Mouse (Mus musculus) left cerebral cortex, adult 11 months (tissue): Measurements from ENCODE around the gene Itm2a.
A peak's percentile ranks its signal among the peaks of the same experiment; 100 is the strongest.

Experiments
- DNase-seq: peaks from one replicate; pipeline ENCODE4 v3.0.0; 2022; ENCODE audit warnings: low spot score

The Itm2a gene

GRCm38 (mm10) chrX:107402915-107403912, at the start of gene Itm2a:
TSS of gene Itm2a (minus strand) at chrX:107403376.
- DNase-seq: peak; percentile 0

- no peak for DNase-seq
These were observed 32.7 kb upstream of the Itm2a start for GRCm38 (mm10) chrX:107435887-107436286.

DNA sequence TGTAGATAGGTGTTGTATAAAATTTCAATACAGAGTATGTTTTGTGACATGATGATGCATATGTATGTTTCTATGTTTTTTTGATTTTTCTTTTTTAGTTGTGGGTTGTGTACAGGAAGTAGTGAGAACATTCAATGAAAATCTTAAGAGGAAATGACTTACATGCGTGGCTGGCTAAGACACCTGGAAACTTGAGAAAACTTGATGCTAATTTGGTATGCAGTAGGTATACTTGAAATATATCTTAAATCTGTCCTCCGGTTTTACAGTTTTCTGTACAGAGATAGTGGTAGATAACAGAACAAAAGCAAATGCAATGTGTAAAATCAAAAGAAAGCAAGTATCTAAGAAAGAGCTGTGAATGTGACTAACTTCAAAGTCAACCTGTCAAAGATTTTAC, 18.1 kb upstream of the Itm2a start:
- DNase-seq: no peak

GRCm38 (mm10) chrX:107417345-107417744, 14.2 kb upstream of the Itm2a start:
- no peak for DNase-seq

GRCm38 (mm10) chrX:107415999-107416398, 12.8 kb upstream of the Itm2a start:
- no peak for DNase-seq

DNA sequence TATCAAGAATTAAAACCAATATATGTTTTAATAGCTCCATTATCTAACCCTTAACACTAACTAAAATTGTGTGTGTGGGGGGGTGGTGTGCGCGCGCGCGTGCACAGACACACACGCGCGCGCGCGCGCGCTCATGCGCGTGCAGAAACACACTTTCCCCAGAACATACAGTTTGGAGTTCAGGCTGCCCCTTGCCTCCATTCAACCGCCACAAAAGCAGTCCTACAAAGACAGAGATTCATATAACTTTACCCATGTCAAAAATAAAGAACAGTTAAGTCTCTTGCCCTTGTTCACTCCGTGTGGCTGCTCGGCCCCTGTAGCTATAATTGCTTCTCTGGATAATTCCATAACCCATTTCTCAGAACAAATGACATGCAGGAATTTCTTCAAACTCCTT, 695 bp downstream of the Itm2a start:
- no peak for DNase-seq

DNA sequence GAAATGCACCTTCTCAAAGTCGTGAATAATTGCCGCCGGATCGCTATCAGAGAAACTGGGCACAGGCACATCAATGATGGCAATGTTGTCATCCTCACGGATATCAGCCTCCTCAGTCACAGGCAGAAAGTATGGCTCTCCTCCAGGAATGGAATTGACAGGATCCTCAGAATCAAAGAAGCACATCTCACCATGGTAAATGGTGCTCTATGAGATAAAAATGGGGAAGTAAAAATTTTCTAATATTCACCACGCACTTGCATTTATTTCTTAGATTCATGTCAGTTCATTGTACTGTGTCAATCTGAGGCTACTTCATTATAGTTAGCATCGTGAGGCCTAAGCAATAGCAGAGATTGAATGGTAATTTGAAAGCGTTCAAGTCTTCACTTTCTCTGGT, 4.1 kb downstream of the Itm2a start:
- no peak for DNase-seq

DNA sequence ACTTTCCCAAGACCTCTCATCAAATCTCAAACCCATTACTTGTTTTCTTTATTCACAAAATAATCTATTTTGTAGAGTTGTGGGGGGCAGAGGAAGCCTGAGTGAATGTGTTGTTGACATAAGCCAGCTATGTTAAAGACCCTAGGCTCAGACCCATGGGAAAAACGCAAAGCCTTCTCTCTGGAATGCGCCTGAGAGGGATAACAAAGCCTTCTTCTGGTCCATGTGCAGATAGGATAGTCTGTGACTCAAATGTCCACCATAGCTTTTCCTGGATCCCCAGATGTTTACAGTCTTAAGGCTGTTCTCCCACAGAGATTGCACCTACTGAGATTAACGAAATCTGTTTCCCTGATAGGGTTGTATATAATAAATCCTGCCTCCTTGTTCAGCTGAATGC, 9.9 kb downstream of the Itm2a start:
- no peak for DNase-seq

DNA sequence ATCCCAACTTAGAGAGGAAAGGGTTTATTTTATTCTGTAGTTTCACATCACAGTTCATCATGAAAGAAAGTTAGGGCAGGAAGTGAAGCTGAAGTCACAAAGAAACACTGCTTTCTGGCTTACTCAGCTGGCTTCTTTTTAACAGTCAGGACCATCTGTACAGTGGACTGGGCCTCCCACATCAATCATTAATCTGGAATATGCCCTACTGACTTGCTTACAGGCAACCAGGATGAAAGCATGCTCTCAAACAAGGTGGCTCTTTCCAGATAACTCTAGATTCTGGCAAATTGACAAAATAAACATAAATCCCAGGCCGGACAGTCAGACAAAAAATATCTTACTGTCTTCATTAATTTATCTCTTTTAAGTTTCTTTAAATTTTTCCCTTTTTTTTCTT, 27.8 kb downstream of the Itm2a start:
- DNase-seq: no peak
